Comparison of ENCODE assay signal across 8 mouse cellular contexts in the genomic region with DNA sequence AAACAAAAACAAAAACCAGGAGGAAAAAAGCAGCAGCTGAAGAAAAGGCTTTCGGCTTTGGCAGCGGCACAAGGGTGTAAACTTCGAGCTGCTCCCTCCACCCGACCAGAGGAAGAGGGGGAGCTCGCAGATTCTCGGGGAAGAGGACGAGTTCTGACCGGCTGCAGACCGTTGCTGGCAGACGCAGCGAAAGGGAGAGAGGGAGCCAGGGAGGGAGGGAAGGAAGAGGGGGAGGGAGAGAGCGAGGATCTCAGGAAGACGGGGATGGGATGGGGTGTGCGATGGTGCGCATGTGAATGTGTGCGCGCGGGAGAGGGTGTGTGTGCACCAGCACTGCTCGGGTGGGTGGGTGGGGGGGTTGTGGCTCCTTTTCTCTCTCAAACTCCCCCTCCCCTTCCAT. TPM values are rescaled to one million over a fixed set of nuclear protein-coding genes. Genes with fewer than 3 reads are reported as not detected.
A peak's percentile ranks its signal among the peaks of the same experiment; 100 is the strongest.
DNase-seq lines count a peak whose midpoint lies in the region; ATAC-seq and TF ChIP-seq lines count a peak whose summit lies in the region.

No protein-coding gene starts in this region.

- TF ChIP-seq EP300 in lung, postnatal 0 days (IDR thresholded peaks at IDR 0.05) = no peak

- no peaks in the 10 kb centered on the region for H3K36me3 ChIP-seq in hindbrain, embryonic 10.5 days
- H3K36me3 ChIP-seq in lung, postnatal 0 days (ENCODE audit: insufficient read depth, low read length) = no peaks in the 10 kb centered on the region

- peak; percentile 75 for ATAC-seq in lung, postnatal 0 days
- ATAC-seq in activated CD4-positive, CD25-positive, alpha-beta regulatory T cell, adult 4 months = no peak

- peak; percentile 94 for DNase-seq in NIH3T3 (ENCODE audit: low read depth)
- DNase-seq in cerebellum, adult 11 months = peak; percentile 87
- peak; percentile 75 to 86 for DNase-seq in frontal cortex, adult 2 months (ENCODE audit: extremely low spot score in 1 of 2, low spot score in 1 of 2)
- DNase-seq in hindbrain, embryonic 10.5 days (ENCODE audit: low spot score) = no peak
- DNase-seq in layer of hippocampus, postnatal 10 days (ENCODE audit: low spot score in 2 of 2) = peak; percentile 81 to 83
- peak; percentile 95 for DNase-seq in lung, postnatal 0 days (ENCODE audit: low spot score)
- DNase-seq in right cerebral cortex, postnatal 25 days = peak; percentile 85

- peak overlapping the region; percentile 57 for H3K4me2 ChIP-seq in lung, postnatal 0 days (replicated peaks; ENCODE audit: low read depth, low read length)

- no peak overlapping the region for H3K9ac ChIP-seq in lung, postnatal 0 days (replicated peaks; ENCODE audit: low read depth)

- H3K27ac ChIP-seq in hindbrain, embryonic 10.5 days = no peak overlapping the region
- peak overlapping the region; percentile 54 for H3K27ac ChIP-seq in lung, postnatal 0 days (ENCODE audit: low read length)

- H3K9me3 ChIP-seq in hindbrain, embryonic 10.5 days = no peaks in the 10 kb centered on the region
- no peaks in the 10 kb centered on the region for H3K9me3 ChIP-seq in lung, postnatal 0 days (ENCODE audit: low read length)

- H3K27me3 ChIP-seq in hindbrain, embryonic 10.5 days (ENCODE audit: insufficient read depth, poor library complexity, severe bottlenecking) = peaks cover 100% of the 10 kb centered on the region
- no peaks in the 10 kb centered on the region for H3K27me3 ChIP-seq in lung, postnatal 0 days (replicated peaks; ENCODE audit: insufficient read depth, low read length)

- TF ChIP-seq CTCF in lung, postnatal 0 days (IDR thresholded peaks at IDR 0.05) = no peak

- under 1% methylated on average over 19 of the region's 19 CpGs for WGBS in hindbrain, embryonic 10.5 days
- under 1% methylated on average over 13 of the region's 19 CpGs for WGBS in lung, postnatal 0 days

- peak overlapping the region; percentile 28 for H3K4me3 ChIP-seq in hindbrain, embryonic 10.5 days
- H3K4me3 ChIP-seq in lung, postnatal 0 days (ENCODE audit: low read depth, low read length) = peak overlapping the region; percentile 26

- peaks cover 26% of the 10 kb centered on the region for H3K4me1 ChIP-seq in hindbrain, embryonic 10.5 days (replicated peaks)
- peaks cover 28% of the 10 kb centered on the region; the same call in 1 of the 2 replicates for H3K4me1 ChIP-seq in lung, postnatal 0 days (ENCODE audit: insufficient read depth, low read depth, low read length)

RNA-seq across cellular contexts. Expression of gene Nfix, which starts 26.3 kb away (rescaled TPM):
- 51.3 and 61.3 TPM in 2 replicates for polyA plus RNA-seq in frontal cortex, adult 2 months (2012; rRNA removed)
- polyA plus RNA-seq in hindbrain, embryonic 10.5 days (2016; fragmentation: Nextera tagmentation; extraction: Ambion mirVana) = 0.07 and 0.29 TPM in 2 replicates
- 100 to 1,000 TPM; 607 to 678 TPM for total RNA-seq in layer of hippocampus, postnatal 10 days (2021)
- 38.8 and 45.1 TPM in 2 replicates for polyA plus RNA-seq in lung, postnatal 0 days (2015; fragmentation: Nextera tagmentation; extraction: Ambion mirVana)
- 1 to 10 TPM; 2.0 to 2.2 TPM for polyA plus RNA-seq in activated CD4-positive, CD25-positive, alpha-beta regulatory T cell, adult 4 months (2017; shearing (Covaris generic))

RNA-seq across cellular contexts. Expression of gene Dand5, which starts 48.8 kb away (rescaled TPM):
- 14.6 and 15.5 TPM in 2 replicates for polyA plus RNA-seq in frontal cortex, adult 2 months (2012; rRNA removed)
- 3.8 and 5.5 TPM in 2 replicates for polyA plus RNA-seq in hindbrain, embryonic 10.5 days (2016; fragmentation: Nextera tagmentation; extraction: Ambion mirVana)
- total RNA-seq in layer of hippocampus, postnatal 10 days (2021) = 1 to 10 TPM; 6.7 to 7.4 TPM
- 6.2 and 6.8 TPM in 2 replicates for polyA plus RNA-seq in lung, postnatal 0 days (2015; fragmentation: Nextera tagmentation; extraction: Ambion mirVana)
- 1 to 10 TPM; 4.2 to 4.5 TPM for polyA plus RNA-seq in activated CD4-positive, CD25-positive, alpha-beta regulatory T cell, adult 4 months (2017; shearing (Covaris generic))

RNA-seq across cellular contexts. Expression of gene G430095P16Rik, which starts 51.0 kb away (rescaled TPM):
- 0.36 TPM in 1 of 2 replicates, not detected in the other for polyA plus RNA-seq in frontal cortex, adult 2 months (2012; rRNA removed)
- polyA plus RNA-seq in hindbrain, embryonic 10.5 days (2016; fragmentation: Nextera tagmentation; extraction: Ambion mirVana) = 0.54 and 1.9 TPM in 2 replicates
- total RNA-seq in layer of hippocampus, postnatal 10 days (2021) = not detected
- 2.0 and 2.8 TPM in 2 replicates for polyA plus RNA-seq in lung, postnatal 0 days (2015; fragmentation: Nextera tagmentation; extraction: Ambion mirVana)
- 10 to 100 TPM; 20.2 to 37.5 TPM for polyA plus RNA-seq in activated CD4-positive, CD25-positive, alpha-beta regulatory T cell, adult 4 months (2017; shearing (Covaris generic))

RNA-seq across cellular contexts. Expression of gene Gadd45gip1, which starts 57.5 kb away (rescaled TPM):
- 28.0 and 30.9 TPM in 2 replicates for polyA plus RNA-seq in frontal cortex, adult 2 months (2012; rRNA removed)
- 43.7 and 45.8 TPM in 2 replicates for polyA plus RNA-seq in hindbrain, embryonic 10.5 days (2016; fragmentation: Nextera tagmentation; extraction: Ambion mirVana)
- 10 to 100 TPM; 18.6 to 19.8 TPM for total RNA-seq in layer of hippocampus, postnatal 10 days (2021)
- polyA plus RNA-seq in lung, postnatal 0 days (2015; fragmentation: Nextera tagmentation; extraction: Ambion mirVana) = 24.4 and 24.8 TPM in 2 replicates
- 10 to 100 TPM; 18.5 to 21.5 TPM for polyA plus RNA-seq in activated CD4-positive, CD25-positive, alpha-beta regulatory T cell, adult 4 months (2017; shearing (Covaris generic))

Comparison
In these comparisons a context has a peak if more than half of its experiments do, and no peak if none do; other contexts are left out.
1. RNA of gene Nfix, which starts 26.3 kb away (polyA plus RNA-seq): 51.3 to 61.3 TPM in frontal cortex, adult 2 months and 38.8 to 45.1 TPM in lung, postnatal 0 days; 2.0 to 2.2 TPM in activated CD4-positive, CD25-positive, alpha-beta regulatory T cell, adult 4 months and 0.07 to 0.29 TPM in hindbrain, embryonic 10.5 days; every median in the first group is over 10 times any median in the second.